Mouse (Mus musculus): Measurements from ENCODE around the gene Frs3. TPM values are rescaled to one million over a fixed set of nuclear protein-coding genes. Genes with fewer than 3 reads are reported as not detected.

Gene Frs3
- polyA plus RNA-seq, 1 experiment from 2014 or later: 5.5 TPM

Other genes with a start within 250 kb of the Frs3 start
- gene Taf8, start 186.7 kb upstream of the Frs3 start, polyA plus RNA-seq (2015; fragmentation: Nextera tagmentation; extraction: Ambion mirVana): 20.4 and 21.9 TPM in 2 replicates
- gene Ccnd3, start 184.0 kb upstream of the Frs3 start, polyA plus RNA-seq (2015; fragmentation: Nextera tagmentation; extraction: Ambion mirVana): 394 and 407 TPM in 2 replicates
- gene Bysl, start 77.5 kb upstream of the Frs3 start, polyA plus RNA-seq (2015; fragmentation: Nextera tagmentation; extraction: Ambion mirVana): 20.1 and 22.4 TPM in 2 replicates
- gene Med20, start 77.4 kb upstream of the Frs3 start, polyA plus RNA-seq (2015; fragmentation: Nextera tagmentation; extraction: Ambion mirVana): 39.8 and 41.2 TPM in 2 replicates
- 0.54 and 0.88 TPM in 2 replicates for gene Gm20517, start 77.4 kb upstream of the Frs3 start, polyA plus RNA-seq (2015; fragmentation: Nextera tagmentation; extraction: Ambion mirVana)
- 5.9 and 6.3 TPM in 2 replicates for gene Usp49, start 58.3 kb upstream of the Frs3 start, polyA plus RNA-seq (2015; fragmentation: Nextera tagmentation; extraction: Ambion mirVana)
- gene Tomm6, start 644 bp upstream of the Frs3 start, polyA plus RNA-seq (2015; fragmentation: Nextera tagmentation; extraction: Ambion mirVana): 425 and 452 TPM in 2 replicates
- gene Gm21981, start 5.4 kb downstream of the Frs3 start, polyA plus RNA-seq (2015; fragmentation: Nextera tagmentation; extraction: Ambion mirVana): 0.18 and 0.24 TPM in 2 replicates
- 0.40 and 0.52 TPM in 2 replicates for gene Prickle4, start 5.7 kb downstream of the Frs3 start, polyA plus RNA-seq (2015; fragmentation: Nextera tagmentation; extraction: Ambion mirVana)
- 0.93 and 0.99 TPM in 2 replicates for gene Pgc, start 37.8 kb downstream of the Frs3 start, polyA plus RNA-seq (2015; fragmentation: Nextera tagmentation; extraction: Ambion mirVana)
- 22.4 and 22.8 TPM in 2 replicates for gene Tfeb, start 48.0 kb downstream of the Frs3 start, polyA plus RNA-seq (2015; fragmentation: Nextera tagmentation; extraction: Ambion mirVana)
- gene Mdfi, start 145.7 kb downstream of the Frs3 start, polyA plus RNA-seq (2015; fragmentation: Nextera tagmentation; extraction: Ambion mirVana): 8.3 and 9.5 TPM in 2 replicates
- 22.3 and 24.9 TPM in 2 replicates for gene Foxp4, start 235.6 kb downstream of the Frs3 start, polyA plus RNA-seq (2015; fragmentation: Nextera tagmentation; extraction: Ambion mirVana)

All from intestine, embryonic 15.5 days (tissue).